17 mouse cellular contexts compared by ENCODE assay signal in genomic region chr6:87867256-87867655, GRCm38 (mm10). TPM values are rescaled to one million over a fixed set of nuclear protein-coding genes. Genes with fewer than 3 reads are reported as not detected.
DNase-seq lines count a peak whose midpoint lies in the region; ATAC-seq and TF ChIP-seq lines count a peak whose summit lies in the region.
"Had no signal": no experiment of that assay in that cellular context is flagged by ENCODE, and none has a peak within 500 bp of the region (broad histone marks: within the 10 kb centered on the region; RNA-seq: fewer than 3 reads in every experiment).

No protein-coding gene starts in this region.

- no peak for TF ChIP-seq RAD21 in CH12.LX (IDR thresholded peaks at IDR 0.05; ENCODE audit: low read depth, low read length)
- TF ChIP-seq RAD21 in MEL (IDR thresholded peaks at IDR 0.05; ENCODE audit: low read depth, low read length) = no peak

- H3K27me3 ChIP-seq in CH12.LX (replicated peaks) = no peaks in the 10 kb centered on the region
- H3K27me3 ChIP-seq in MEL (ENCODE audit: control insufficient read depth in 1 of 2, insufficient read depth in 2 of 2, low read length in 2 of 2) = no peaks in the 10 kb centered on the region
- H3K27me3 ChIP-seq in liver, postnatal 0 days (ENCODE audit: insufficient read depth, low read length) = no peaks in the 10 kb centered on the region
- H3K27me3 ChIP-seq: neural tube, embryonic 13.5 days had no signal

- peak; percentile 37; the same call in 1 of the 2 replicates for ATAC-seq in common myeloid progenitor, adult 5-6 weeks (replicated peaks; ENCODE audit: low read depth, poor library complexity, severe bottlenecking)
- peak; percentile 26; the same call in 1 of the 2 replicates for ATAC-seq in liver, postnatal 0 days
- no peak for ATAC-seq in CD4-positive, CD25-positive, alpha-beta regulatory T cell, adult 4 months
- ATAC-seq: forebrain, embryonic 14.5 days had no signal

- TF ChIP-seq EP300 in CH12.LX (IDR thresholded peaks at IDR 0.05; ENCODE audit: low read length) (no peak), MEL (IDR thresholded peaks at IDR 0.05; ENCODE audit: low read depth in 1 of 2, low read length in 2 of 2) (peak; percentile 68)
- TF ChIP-seq EP300 in liver, postnatal 0 days (IDR thresholded peaks at IDR 0.05; ENCODE audit: low read depth) = no peak; the same call in 1 of the 2 replicates

- H3K9ac ChIP-seq in CH12.LX (ENCODE audit: insufficient read depth, low read depth) = no peak overlapping the region
- H3K9ac ChIP-seq in MEL (ENCODE audit: control insufficient read depth, low read depth, low read length, poor library complexity, severe bottlenecking) = no peak overlapping the region; the same call in 1 of the 2 replicates
- no peak overlapping the region for H3K9ac ChIP-seq in liver, postnatal 0 days (replicated peaks)
- H3K9ac ChIP-seq: neural tube, embryonic 13.5 days had no signal

- DNase-seq in CH12.LX (ENCODE audit: extremely low read depth) (no peak), MEL (ENCODE audit: low read depth, low spot score) (peak; percentile 76)
- no peak for DNase-seq in liver, postnatal 0 days
- DNase-seq in B cell, adult 2 months = no peak
- DNase-seq in adrenal gland, postnatal 14 days = no peak
- DNase-seq: adrenal gland, adult 8-10 months; cerebellum, postnatal 14 days; heart, adult 11 months; kidney, adult 2 months; kidney, postnatal 25 days; lung, postnatal 10 days; right cerebral cortex, postnatal 14 days had no signal

- TF ChIP-seq POLR2A in CH12.LX (IDR thresholded peaks at IDR 0.05; ENCODE audit: low read depth, low read length) (no peak), MEL (IDR thresholded peaks at IDR 0.05; ENCODE audit: control insufficient read depth in 1 of 2, insufficient read depth in 1 of 2, low read depth in 1 of 2, low read length in 2 of 2, poor library complexity in 1 of 2) (no peak)

- TF ChIP-seq CTCF in CH12.LX (conservative IDR thresholded peaks at IDR 0.05 in 1 of 2, IDR thresholded peaks at IDR 0.05 in 1 of 2; ENCODE audit: low read depth in 2 of 2, low read length in 2 of 2) (no peak), MEL (IDR thresholded peaks at IDR 0.05 in 2 of 3, conservative IDR thresholded peaks at IDR 0.05 in 1 of 3; ENCODE audit: control insufficient read depth in 1 of 3, insufficient read depth in 1 of 3, low read depth in 2 of 3, low read length in 3 of 3, poor library complexity in 1 of 3, severe bottlenecking in 1 of 3) (no peak)
- TF ChIP-seq CTCF in liver, postnatal 0 days (IDR thresholded peaks at IDR 0.05; ENCODE audit: low read depth) = no peak

- H3K27ac ChIP-seq in CH12.LX (ENCODE audit: insufficient read depth, low read depth) (no peak overlapping the region), MEL (ENCODE audit: control insufficient read depth, low read depth, low read length) (peak overlapping the region; percentile 42)
- peak overlapping the region; percentile 70; the same call in 1 of the 2 replicates for H3K27ac ChIP-seq in liver, postnatal 0 days (ENCODE audit: low read depth)
- H3K27ac ChIP-seq: midbrain, embryonic 10.5 days; neural tube, embryonic 13.5 days had no signal

- H3K4me2 ChIP-seq in CH12.LX (ENCODE audit: insufficient read depth, low read depth, poor library complexity, severe bottlenecking) = no peak overlapping the region
- no peak overlapping the region for H3K4me2 ChIP-seq in liver, postnatal 0 days (ENCODE audit: low read depth, low read length)
- H3K4me2 ChIP-seq: neural tube, embryonic 13.5 days had no signal

- no peaks in the 10 kb centered on the region for H3K9me3 ChIP-seq in CH12.LX (replicated peaks; ENCODE audit: low read length)
- H3K9me3 ChIP-seq in MEL (replicated peaks; ENCODE audit: insufficient read depth, low read length) = no peaks in the 10 kb centered on the region
- H3K9me3 ChIP-seq in liver, postnatal 0 days (ENCODE audit: low read length) = no peaks in the 10 kb centered on the region
- H3K9me3 ChIP-seq: midbrain, embryonic 10.5 days; neural tube, embryonic 13.5 days had no signal

- no peak overlapping the region for H3K4me3 ChIP-seq in CH12.LX (replicated peaks in 1 of 3; ENCODE audit: low read depth in 2 of 3, low read length in 2 of 3, poor library complexity in 1 of 3)
- no peak overlapping the region for H3K4me3 ChIP-seq in MEL (ENCODE audit: control insufficient read depth in 1 of 2, insufficient read depth in 1 of 2, low read depth in 2 of 2, low read length in 2 of 2)
- no peak overlapping the region for H3K4me3 ChIP-seq in liver, postnatal 0 days (ENCODE audit: low read depth, low read length)
- H3K4me3 ChIP-seq: midbrain, embryonic 10.5 days; neural tube, embryonic 13.5 days had no signal

- in situ Hi-C loops in CH12.LX (cut with MboI; ENCODE audit: low pct_ligation_motif_present, low pct_unique_long_range_greater_than_20kb, low sequenced_read_pairs) = no loop called here

- H3K79me2 ChIP-seq in CH12.LX (replicated peaks; ENCODE audit: control insufficient read depth, extremely low read depth, insufficient read depth, poor library complexity, severe bottlenecking) = no peaks in the 10 kb centered on the region
- H3K79me2 ChIP-seq in MEL (ENCODE audit: control insufficient read depth, insufficient read depth, low read length, poor library complexity) = no peaks in the 10 kb centered on the region

- dilution Hi-C loops in CH12.LX (cut with MboI; ENCODE audit: extremely low pct_ligation_motif_present, extremely low pct_unique_long_range_greater_than_20kb, low sequenced_read_pairs) = no loop called here

- WGBS in liver, postnatal 0 days (ENCODE audit: insufficient replicate concordance) = 27% methylated on average over 2 of the region's 2 CpGs

- H3K36me3 ChIP-seq in CH12.LX (replicated peaks in 1 of 2; ENCODE audit: control insufficient read depth in 1 of 2, insufficient read depth in 1 of 2, low read length in 1 of 2) (no peaks in the 10 kb centered on the region), MEL (ENCODE audit: control insufficient read depth in 1 of 2, insufficient read depth in 2 of 2, low read length in 2 of 2) (peaks cover 0 to 27% of the 10 kb centered on the region in 2 experiments; a peak in 2 of 4 replicates)
- no peaks in the 10 kb centered on the region for H3K36me3 ChIP-seq in liver, postnatal 0 days (replicated peaks; ENCODE audit: insufficient read depth, low read length)
- H3K36me3 ChIP-seq: midbrain, embryonic 10.5 days; neural tube, embryonic 13.5 days had no signal

- H3K4me1 ChIP-seq in CH12.LX (ENCODE audit: control insufficient read depth in 1 of 2, insufficient read depth in 2 of 2) (peaks cover 0 to 6% of the 10 kb centered on the region in 2 experiments; a peak in 2 of 4 replicates), MEL (ENCODE audit: control insufficient read depth in 1 of 2, insufficient read depth in 2 of 2, low read length in 2 of 2) (peaks cover 12 to 28% of the 10 kb centered on the region in 2 experiments)
- H3K4me1 ChIP-seq in liver, postnatal 0 days (ENCODE audit: insufficient read depth) = peaks cover 27% of the 10 kb centered on the region
- H3K4me1 ChIP-seq: midbrain, embryonic 10.5 days; neural tube, embryonic 13.5 days had no signal

RNA-seq across cellular contexts. Expression of gene Cnbp, which starts 16.4 kb away (rescaled TPM):
- total RNA-seq in CH12.LX (2012; rRNA removed) = 558 and 652 TPM in 2 replicates
- total RNA-seq in CH12.LX (2014; rRNA removed) = 838 and 876 TPM in 2 replicates
- polyA plus RNA-seq in CH12.LX (2012; ENCODE audit: insufficient read length, low read depth) = 649 and 743 TPM in 2 replicates
- 726 and 879 TPM in 2 replicates for total RNA-seq in MEL (2012; rRNA removed)
- polyA plus RNA-seq in MEL (2012; ENCODE audit: insufficient read depth in 1 of 2, insufficient read length in 2 of 2, low read depth in 1 of 2, low replicate concordance in 2 of 2, missing spikeins in 1 of 2) = 100 to 1,000 TPM; 201 to 652 TPM
- total RNA-seq in common myeloid progenitor, adult 5-6 weeks (2017) = 1,356 and 1,403 TPM in 2 replicates
- polyA plus RNA-seq in liver, postnatal 0 days (2015; fragmentation: Nextera tagmentation; extraction: Ambion mirVana) = 445 and 452 TPM in 2 replicates
- total RNA-seq in adrenal gland, postnatal 14 days (2021) = 392 and 410 TPM in 2 replicates
- 1,000 to 10,000 TPM in 1 of 2 experiments, 100 to 1,000 TPM in 1; 984 to 1,123 TPM for polyA plus RNA-seq in CD4-positive, CD25-positive, alpha-beta regulatory T cell, adult 4 months (2017; shearing (Covaris generic))

RNA-seq across cellular contexts. Expression of gene Copg1, which starts 20.4 kb away (rescaled TPM):
- 85.1 and 99.3 TPM in 2 replicates for total RNA-seq in CH12.LX (2012; rRNA removed)
- total RNA-seq in CH12.LX (2014; rRNA removed) = 75.6 and 78.3 TPM in 2 replicates
- 81.3 and 91.9 TPM in 2 replicates for polyA plus RNA-seq in CH12.LX (2012; ENCODE audit: insufficient read length, low read depth)
- total RNA-seq in MEL (2012; rRNA removed) = 83.1 and 85.0 TPM in 2 replicates
- polyA plus RNA-seq in MEL (2012; ENCODE audit: insufficient read depth in 1 of 2, insufficient read length in 2 of 2, low read depth in 1 of 2, low replicate concordance in 2 of 2, missing spikeins in 1 of 2) = 100 to 1,000 TPM; 117 to 681 TPM
- total RNA-seq in common myeloid progenitor, adult 5-6 weeks (2017) = 54.9 and 59.2 TPM in 2 replicates
- 30.4 and 35.3 TPM in 2 replicates for polyA plus RNA-seq in liver, postnatal 0 days (2015; fragmentation: Nextera tagmentation; extraction: Ambion mirVana)
- 93.2 and 98.2 TPM in 2 replicates for total RNA-seq in adrenal gland, postnatal 14 days (2021)
- polyA plus RNA-seq in CD4-positive, CD25-positive, alpha-beta regulatory T cell, adult 4 months (2017; shearing (Covaris generic)) = 100 to 1,000 TPM; 111 to 171 TPM

RNA-seq across cellular contexts. Expression of gene Isy1, which starts 28.7 kb away (rescaled TPM):
- total RNA-seq in CH12.LX (2012; rRNA removed) = 43.8 and 67.7 TPM in 2 replicates
- 77.4 and 84.2 TPM in 2 replicates for total RNA-seq in CH12.LX (2014; rRNA removed)
- 140 and 204 TPM in 2 replicates for polyA plus RNA-seq in CH12.LX (2012; ENCODE audit: insufficient read length, low read depth)
- total RNA-seq in MEL (2012; rRNA removed) = 60.5 and 64.5 TPM in 2 replicates
- 100 to 1,000 TPM in 1 of 2 experiments, not detected in 1; 115 TPM for polyA plus RNA-seq in MEL (2012; ENCODE audit: insufficient read depth in 1 of 2, insufficient read length in 2 of 2, low read depth in 1 of 2, low replicate concordance in 2 of 2, missing spikeins in 1 of 2)
- total RNA-seq in common myeloid progenitor, adult 5-6 weeks (2017) = 140 and 162 TPM in 2 replicates
- polyA plus RNA-seq in liver, postnatal 0 days (2015; fragmentation: Nextera tagmentation; extraction: Ambion mirVana) = 19.7 and 19.8 TPM in 2 replicates
- 41.0 and 42.3 TPM in 2 replicates for total RNA-seq in adrenal gland, postnatal 14 days (2021)
- polyA plus RNA-seq in CD4-positive, CD25-positive, alpha-beta regulatory T cell, adult 4 months (2017; shearing (Covaris generic)) = 10 to 100 TPM; 86.8 to 89.1 TPM

RNA-seq across cellular contexts. Expression of gene Gm45140, which starts 31.7 kb away (rescaled TPM):
- 13.0 and 15.7 TPM in 2 replicates for total RNA-seq in CH12.LX (2012; rRNA removed)
- total RNA-seq in CH12.LX (2014; rRNA removed) = 4.3 and 5.5 TPM in 2 replicates
- 25.7 and 37.6 TPM in 2 replicates for polyA plus RNA-seq in CH12.LX (2012; ENCODE audit: insufficient read length, low read depth)
- 9.6 and 9.9 TPM in 2 replicates for total RNA-seq in MEL (2012; rRNA removed)
- 10 to 100 TPM in 1 of 2 experiments, not detected in 1; 26.2 TPM for polyA plus RNA-seq in MEL (2012; ENCODE audit: insufficient read depth in 1 of 2, insufficient read length in 2 of 2, low read depth in 1 of 2, low replicate concordance in 2 of 2, missing spikeins in 1 of 2)
- total RNA-seq in common myeloid progenitor, adult 5-6 weeks (2017) = 16.3 and 25.1 TPM in 2 replicates
- 2.8 and 3.2 TPM in 2 replicates for polyA plus RNA-seq in liver, postnatal 0 days (2015; fragmentation: Nextera tagmentation; extraction: Ambion mirVana)
- 4.1 and 6.1 TPM in 2 replicates for total RNA-seq in adrenal gland, postnatal 14 days (2021)
- 1 to 10 TPM; 3.7 to 5.3 TPM for polyA plus RNA-seq in CD4-positive, CD25-positive, alpha-beta regulatory T cell, adult 4 months (2017; shearing (Covaris generic))

RNA-seq across cellular contexts. Expression of gene Hmces, which starts 46.5 kb away (rescaled TPM):
- total RNA-seq in CH12.LX (2012; rRNA removed) = 8.4 and 11.8 TPM in 2 replicates
- 0.31 and 0.73 TPM in 2 replicates for total RNA-seq in CH12.LX (2014; rRNA removed)
- 0.99 and 1.4 TPM in 2 replicates for polyA plus RNA-seq in CH12.LX (2012; ENCODE audit: insufficient read length, low read depth)
- 26.3 and 26.8 TPM in 2 replicates for total RNA-seq in MEL (2012; rRNA removed)
- polyA plus RNA-seq in MEL (2012; ENCODE audit: insufficient read depth in 1 of 2, insufficient read length in 2 of 2, low read depth in 1 of 2, low replicate concordance in 2 of 2, missing spikeins in 1 of 2) = 10 to 100 TPM in 1 of 2 experiments, not detected in 1; 23.6 TPM
- 44.9 and 47.6 TPM in 2 replicates for total RNA-seq in common myeloid progenitor, adult 5-6 weeks (2017)
- 12.4 and 12.5 TPM in 2 replicates for polyA plus RNA-seq in liver, postnatal 0 days (2015; fragmentation: Nextera tagmentation; extraction: Ambion mirVana)
- total RNA-seq in adrenal gland, postnatal 14 days (2021) = 23.3 and 24.8 TPM in 2 replicates
- polyA plus RNA-seq in CD4-positive, CD25-positive, alpha-beta regulatory T cell, adult 4 months (2017; shearing (Covaris generic)) = 10 to 100 TPM; 38.6 to 48.4 TPM

Comparison
In these comparisons a context has a peak if more than half of its experiments do, and no peak if none do; other contexts are left out.
1. Of the 35 proteins assayed by ChIP-seq in both MEL and CH12.LX: peak only in MEL: EP300, ETS1, GABPA, MXI1, RCOR1 and SIN3A; only in CH12.LX: none; in both: MAFK; in neither: 28.